Mouse (Mus musculus) C2C12 (cell line): ENCODE results near the gene Tacr2. TPM values are rescaled to one million over a fixed set of nuclear protein-coding genes. Genes with fewer than 3 reads are reported as not detected.

Experiments
- H3K27me3 ChIP-seq: one replicate; pipeline ENCODE4 v1.6.1; 2011; ENCODE audit not compliant: control insufficient read depth, insufficient read depth, insufficient read length
- H3K36me3 ChIP-seq: one replicate; pipeline ENCODE4 v1.6.1; 2011; ENCODE audit not compliant: control insufficient read depth, insufficient read depth
- H3K4me3 ChIP-seq: one replicate; pipeline ENCODE4 v1.5.1; 2011; ENCODE audit warnings: mild to moderate bottlenecking, control low read depth; ENCODE audit not compliant: poor library complexity, insufficient read depth, severe bottlenecking
- H3K79me2 ChIP-seq: one replicate; pipeline ENCODE4 v1.6.1; 2011; ENCODE audit not compliant: control insufficient read depth, insufficient read depth
- H3K79me3 ChIP-seq: one replicate; pipeline ENCODE4 v1.6.1; 2011; ENCODE audit warnings: low read depth, control low read depth
- H3ac ChIP-seq: one replicate; pipeline ENCODE3; 2011; ENCODE audit warnings: low read depth; ENCODE audit not compliant: control insufficient read depth, insufficient read length
- CEBPB ChIP-seq: IDR thresholded peaks from one replicate; pipeline ENCODE4 v1.6.1; 2011; ENCODE audit warnings: low read depth, mild to moderate bottlenecking, control low read depth, moderate library complexity
- CTCF ChIP-seq: IDR thresholded peaks from one replicate; pipeline ENCODE4 v1.5.1; 2011; ENCODE audit not compliant: control insufficient read depth, insufficient read depth, insufficient read length
- FOSL1 ChIP-seq: IDR thresholded peaks from one replicate; pipeline ENCODE4 v1.8.0; 2011; ENCODE audit warnings: mild to moderate bottlenecking, low read length; ENCODE audit not compliant: poor library complexity, insufficient read depth, severe bottlenecking
- MAX ChIP-seq: IDR thresholded peaks from one replicate; pipeline ENCODE4 v1.6.1; 2011; ENCODE audit warnings: mild to moderate bottlenecking, control low read depth
- MYOD1 ChIP-seq: IDR thresholded peaks from one replicate; pipeline ENCODE4 v1.6.1; 2011; ENCODE audit warnings: low read depth; ENCODE audit not compliant: control insufficient read depth, insufficient read length
- MYOG ChIP-seq: IDR thresholded peaks from one replicate; pipeline ENCODE4 v1.6.1; 2011; ENCODE audit not compliant: control insufficient read depth, insufficient read length; ENCODE audit errors: extremely low read depth
- USF1 ChIP-seq: IDR thresholded peaks from one replicate; pipeline ENCODE4 v1.6.1; 2011; ENCODE audit warnings: low read depth, mild to moderate bottlenecking, control low read depth, moderate library complexity
- polyA plus RNA-seq: library from polyadenylated mRNA; unstranded; fragments of >200 nt; fragmentation: generic; extraction: Trizol; gene quantifications from one replicate; pipeline ENCODE4 v1.2.1, GENCODE M21; 2012; ENCODE audit warnings: missing spikeins

Gene Tacr2
- polyA plus RNA-seq, 1 experiment, result 0.04 TPM

GRCm38 (mm10) chr10:62309593-62309992 is 57.4 kb downstream of the Tacr2 start:
- no peaks in the 10 kb centered on the region for H3K27me3 ChIP-seq

GRCm38 (mm10) chr10:62310259-62311039 is 58.2 kb downstream of the Tacr2 start:
- Histone ChIP-seq H3K36me3 (peaks cover 30% of the 10 kb centered on the region), H3K79me3 (peaks cover 5% of the 10 kb centered on the region), H3ac (no peak overlapping the region), H3K4me3 (no peak overlapping the region), H3K79me2 (peaks cover 5% of the 10 kb centered on the region), H3K27me3 (no peaks in the 10 kb centered on the region)
- TF ChIP-seq FOSL1 (no peak), USF1 (no peak), MYOG (no peak), CTCF (no peak), CEBPB (no peak), MYOD1 (no peak), MAX (no peak)

More at GRCm38 (mm10) chr10:62309593-62309992, 57.4 kb downstream of the Tacr2 start:
- no peak overlapping the region for H3K4me3 ChIP-seq
- H3K79me2 ChIP-seq, result peaks cover 5% of the 10 kb centered on the region
- H3K79me3 ChIP-seq, result peaks cover 5% of the 10 kb centered on the region
- H3K36me3 ChIP-seq, result peaks cover 22% of the 10 kb centered on the region
- no peak overlapping the region for H3ac ChIP-seq
- TF ChIP-seq USF1, result no peak
- no peak for TF ChIP-seq MYOG
- no peak for TF ChIP-seq MYOD1
- TF ChIP-seq MAX, result no peak
- TF ChIP-seq CTCF, result no peak
- no peak for TF ChIP-seq CEBPB
- TF ChIP-seq FOSL1, result no peak

GRCm38 (mm10) chr10:62311464-62311863 is 59.2 kb downstream of the Tacr2 start:
- Histone ChIP-seq H3K79me2 (peaks cover 9% of the 10 kb centered on the region), H3K27me3 (no peaks in the 10 kb centered on the region), H3K4me3 (no peak overlapping the region), H3K36me3 (peaks cover 30% of the 10 kb centered on the region), H3ac (no peak overlapping the region), H3K79me3 (peaks cover 5% of the 10 kb centered on the region)
- TF ChIP-seq MYOG, result no peak
- TF ChIP-seq USF1, result no peak
- TF ChIP-seq MAX, result no peak
- TF ChIP-seq CEBPB, result no peak
- TF ChIP-seq FOSL1, result no peak
- TF ChIP-seq CTCF, result no peak
- no peak for TF ChIP-seq MYOD1

- Histone ChIP-seq H3K79me2 (peaks cover 26% of the 10 kb centered on the region), H3ac (no peak overlapping the region), H3K27me3 (no peaks in the 10 kb centered on the region), H3K4me3 (no peak overlapping the region), H3K79me3 (peaks cover 10% of the 10 kb centered on the region), H3K36me3 (peaks cover 30% of the 10 kb centered on the region)
- TF ChIP-seq MYOG (no peak), FOSL1 (no peak), MYOD1 (no peak), CEBPB (no peak), CTCF (no peak), USF1 (no peak), MAX (no peak)
These were observed 60.9 kb downstream of the Tacr2 start for GRCm38 (mm10) chr10:62313140-62313539.

GRCm38 (mm10) chr10:62313885-62314424 is 61.7 kb downstream of the Tacr2 start:
- Histone ChIP-seq H3K4me3 (no peak overlapping the region), H3K79me2 (peaks cover 34% of the 10 kb centered on the region), H3ac (no peak overlapping the region), H3K36me3 (peaks cover 27% of the 10 kb centered on the region), H3K79me3 (peaks cover 10% of the 10 kb centered on the region), H3K27me3 (no peaks in the 10 kb centered on the region)
- no peak for TF ChIP-seq MYOG
- no peak for TF ChIP-seq USF1

Other genes with a start within 250 kb of the Tacr2 start
- gene Neurog3, start 119.3 kb upstream of the Tacr2 start, polyA plus RNA-seq, result not detected
- gene Fam241b, start 108.5 kb upstream of the Tacr2 start, polyA plus RNA-seq, result 1.9 TPM
- gene Tspan15, start 21.2 kb upstream of the Tacr2 start, polyA plus RNA-seq, result 5.6 TPM
- gene Hk1, start 127.5 kb downstream of the Tacr2 start, polyA plus RNA-seq, result 65.7 TPM
- gene Hkdc1, start 170.1 kb downstream of the Tacr2 start, polyA plus RNA-seq, result 0.04 TPM
- 0.21 TPM for gene 4930507D05Rik, start 197.1 kb downstream of the Tacr2 start, polyA plus RNA-seq
- gene Supv3l1, start 197.3 kb downstream of the Tacr2 start, polyA plus RNA-seq, result 28.7 TPM
- gene Vps26a, start 234.4 kb downstream of the Tacr2 start, polyA plus RNA-seq, result 22.7 TPM